Mouse (Mus musculus) frontal cortex, postnatal 14 days (tissue): Measurements from ENCODE around the gene Itpr2.
"Not testable (repeated sequence)": the region's sequence is repeated elsewhere in the genome, so short reads cannot be mapped to it uniquely, and the experiment has no call there.

Source experiments
- DNase-seq, 2 experiments: peaks; one replicate each; pipeline ENCODE4 v3.0.0; 2022; ENCODE audit warnings: low spot score in 2 of 2

Gene Itpr2

DNA sequence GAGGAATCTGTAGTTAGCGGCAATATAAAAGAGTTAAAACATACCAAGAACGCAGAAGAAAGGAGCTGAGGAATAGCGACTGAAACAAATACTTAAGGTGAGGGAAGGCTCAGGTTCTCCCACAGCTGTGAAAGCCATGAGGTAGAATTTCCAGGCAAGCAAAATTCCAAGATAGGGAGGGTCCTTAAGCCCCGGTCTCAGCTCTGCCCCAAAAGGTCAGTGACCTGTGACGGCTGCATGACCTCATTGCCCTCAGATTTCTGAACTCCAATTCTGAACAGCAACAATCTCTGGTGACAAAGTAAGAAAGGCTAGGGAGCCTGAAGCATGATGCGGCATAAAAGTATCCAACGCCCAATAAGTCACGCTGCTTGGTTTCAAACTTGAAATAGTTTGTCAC lies 33.7 kb downstream of the Itpr2 start:
- no peak for DNase-seq

GRCm38 (mm10) chr6:146464645-146465042 lies 37.4 kb downstream of the Itpr2 start:
- not testable (repeated sequence) for DNase-seq

DNA sequence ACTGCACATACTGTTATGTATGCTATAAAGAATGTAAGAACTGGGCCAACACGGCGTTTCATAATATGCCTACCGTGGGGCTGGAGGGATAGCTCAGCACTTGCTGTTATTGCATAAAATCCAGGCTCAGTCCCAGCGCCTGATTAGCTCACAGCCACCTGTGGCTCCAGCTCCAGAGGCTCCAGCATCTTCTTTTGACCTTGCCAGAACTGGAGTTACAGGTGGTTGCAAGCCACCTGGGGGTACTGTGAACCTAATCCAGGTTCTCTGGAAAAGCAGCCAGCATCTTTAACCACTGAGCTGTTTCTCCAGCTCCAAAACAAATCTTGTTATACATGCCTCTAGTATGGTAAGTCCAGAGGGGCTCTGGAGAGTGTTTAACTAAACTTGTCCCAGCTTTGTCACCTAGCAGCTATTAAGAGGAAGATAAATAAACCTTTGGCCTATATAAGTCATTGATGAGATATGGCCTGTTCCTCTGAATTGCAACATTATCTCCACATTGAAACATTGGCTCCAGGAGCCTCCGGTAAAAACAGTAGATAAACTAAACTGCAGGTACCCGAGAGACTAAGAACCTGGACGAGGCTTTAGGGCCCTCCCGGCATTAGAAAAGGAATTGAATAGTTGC lies 37.9 kb downstream of the Itpr2 start:
- DNase-seq = no peak

DNA sequence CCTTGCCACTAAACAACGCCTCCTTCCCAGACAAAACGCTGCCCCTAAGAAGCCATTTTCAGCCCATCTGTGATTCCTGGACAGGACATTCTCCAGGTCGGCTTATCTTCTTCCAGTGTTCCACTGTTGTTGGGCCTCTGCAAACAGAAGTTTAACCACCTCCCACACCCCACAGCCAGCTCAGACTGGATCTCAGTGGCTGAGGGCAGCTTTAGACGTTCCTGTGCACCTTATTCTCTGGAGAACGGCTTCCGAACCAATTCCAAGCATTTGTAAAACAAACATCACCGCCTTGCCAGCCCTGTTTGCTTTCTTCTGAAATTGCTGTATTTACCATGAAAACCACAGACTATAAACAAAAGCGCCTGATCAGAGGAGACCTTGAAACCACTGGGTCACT lies 41.1 kb downstream of the Itpr2 start:
- DNase-seq = no peak

DNA sequence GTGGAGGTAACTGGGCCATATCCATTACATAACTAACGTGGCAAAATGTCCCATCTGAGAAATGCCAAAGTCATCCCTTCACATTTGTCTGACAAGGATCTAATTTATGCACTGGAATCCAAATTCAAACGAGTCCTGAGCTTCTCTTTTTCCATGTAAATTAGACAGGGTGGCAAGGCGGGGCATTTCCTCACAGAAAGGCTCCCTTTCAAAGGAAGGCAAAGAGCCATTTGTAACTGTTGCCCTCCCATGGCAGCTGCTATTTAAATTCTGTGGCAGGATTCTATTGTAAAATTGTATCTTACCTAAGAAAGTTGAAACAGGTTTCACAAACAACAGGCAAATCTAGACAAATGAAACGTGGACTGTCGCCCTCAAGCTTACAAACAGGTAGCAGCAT lies 43.6 kb downstream of the Itpr2 start:
- DNase-seq = no peak

DNA sequence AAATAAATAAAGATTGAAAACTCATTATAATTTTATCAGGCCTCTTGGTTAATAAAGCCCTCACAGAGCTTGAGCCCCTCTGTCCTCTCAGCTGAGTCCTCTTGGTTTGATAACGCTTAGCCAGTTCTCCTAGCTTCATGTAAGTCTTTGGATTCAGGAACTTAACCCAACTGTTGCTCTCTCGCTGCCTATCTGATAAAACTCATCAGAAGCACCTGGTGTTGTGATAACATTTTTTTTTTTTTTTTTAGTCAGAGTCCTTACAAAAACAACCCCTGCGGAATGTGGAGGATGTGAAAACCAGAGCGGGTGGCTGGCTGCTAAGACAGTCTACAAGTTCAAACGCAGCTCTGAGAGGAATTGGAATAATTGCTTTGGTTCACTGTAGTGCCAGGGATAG lies 45.3 kb downstream of the Itpr2 start:
- no peak for DNase-seq

- no peak for DNase-seq
Observed at GRCm38 (mm10) chr6:146454520-146455511, 47.2 kb downstream of the Itpr2 start.

- no peak for DNase-seq
Observed at GRCm38 (mm10) chr6:146452474-146452873, 49.5 kb downstream of the Itpr2 start.

GRCm38 (mm10) chr6:146446032-146446704 lies 55.9 kb downstream of the Itpr2 start:
- DNase-seq = peak in 1 of 2 experiments; percentile 20

- no peak for DNase-seq
Observed at GRCm38 (mm10) chr6:146439826-146440225, 62.2 kb downstream of the Itpr2 start.

GRCm38 (mm10) chr6:146439071-146439818 lies 62.8 kb downstream of the Itpr2 start:
- no peak for DNase-seq

DNA sequence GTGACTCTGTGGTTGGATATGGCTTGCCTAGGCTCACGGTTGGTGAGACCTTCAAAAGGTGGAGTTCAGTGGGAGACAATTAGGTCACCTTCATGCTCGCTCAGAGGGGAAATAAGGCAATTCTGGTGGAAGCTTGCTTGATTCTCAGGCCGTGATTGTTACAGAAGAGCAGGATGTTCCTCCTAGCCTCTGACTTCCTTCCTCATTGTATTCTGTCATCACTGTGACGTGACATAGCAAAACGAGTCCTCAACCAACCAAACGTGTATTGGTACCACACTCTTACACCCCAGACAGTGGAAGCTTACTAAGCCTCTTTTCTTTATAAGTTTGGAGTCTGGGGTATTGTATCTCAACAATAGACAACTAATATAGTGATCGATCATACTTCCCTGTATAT lies 64.0 kb downstream of the Itpr2 start:
- DNase-seq = no peak

GRCm38 (mm10) chr6:146436916-146437496 lies 65.0 kb downstream of the Itpr2 start:
- no peak for DNase-seq

GRCm38 (mm10) chr6:146434217-146434616 lies 67.8 kb downstream of the Itpr2 start:
- no peak for DNase-seq

GRCm38 (mm10) chr6:146432218-146432865 lies 69.7 kb downstream of the Itpr2 start:
- DNase-seq = no peak

- DNase-seq = no peak
Observed at GRCm38 (mm10) chr6:146431777-146432176, 70.2 kb downstream of the Itpr2 start.

DNA sequence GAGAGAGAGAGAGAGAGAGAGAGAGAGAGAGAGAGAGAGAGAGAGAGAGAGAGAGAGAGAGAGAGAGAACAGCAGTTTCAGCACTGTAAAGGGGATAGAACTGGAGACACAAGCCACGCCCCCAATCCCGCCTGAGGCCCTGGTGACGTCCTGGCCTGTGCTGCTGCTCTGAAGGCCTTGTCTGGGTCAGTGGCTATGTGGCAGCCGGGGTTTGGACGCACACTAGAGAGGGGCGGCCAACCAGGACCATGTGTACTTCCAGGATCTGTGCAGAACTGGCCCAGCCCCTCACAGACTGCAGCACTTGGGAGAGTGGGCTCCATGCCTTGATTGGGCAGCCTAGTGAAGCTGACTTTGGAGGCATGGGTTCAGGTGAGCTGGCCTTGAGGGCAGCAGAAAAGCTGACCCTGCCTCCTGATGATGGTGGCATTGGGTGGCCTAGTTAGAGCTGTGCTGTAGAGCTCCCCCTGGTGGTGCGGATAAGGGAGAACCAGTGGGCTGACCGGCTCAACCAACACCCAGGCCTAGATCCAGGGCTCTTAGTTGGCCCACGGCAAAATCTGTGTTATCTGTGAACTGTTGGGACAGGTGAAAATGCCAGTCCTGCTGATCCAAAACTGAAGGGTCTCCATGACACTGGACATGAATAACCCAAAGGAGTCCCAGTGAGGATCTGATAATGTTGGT lies 72.2 kb downstream of the Itpr2 start:
- DNase-seq = no peak

- no peak for DNase-seq
Observed at GRCm38 (mm10) chr6:146424778-146425177, 77.2 kb downstream of the Itpr2 start.

DNA sequence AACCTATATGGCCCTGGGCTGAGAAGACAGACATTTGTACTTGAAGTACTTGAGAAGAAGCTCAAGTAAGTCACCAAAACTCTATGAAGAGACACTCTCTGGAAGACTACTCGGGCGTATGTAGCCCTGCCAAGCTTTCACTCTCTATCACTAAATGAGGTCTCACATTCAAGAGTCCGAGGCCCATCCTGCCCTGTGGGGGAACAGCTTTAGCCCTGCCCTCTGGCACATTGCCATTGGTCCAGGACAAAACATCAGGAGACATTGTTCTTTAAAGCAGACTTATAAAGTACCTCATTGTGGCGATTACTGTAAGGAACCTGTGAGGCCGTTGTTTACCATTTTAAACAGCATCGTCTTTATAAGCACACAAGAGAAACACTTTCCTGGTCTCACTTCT lies 77.7 kb downstream of the Itpr2 start:
- DNase-seq = no peak

- no peak for DNase-seq
Observed at GRCm38 (mm10) chr6:146420718-146421117, 81.3 kb downstream of the Itpr2 start.
